Mouse (Mus musculus) hindbrain, embryonic 14.5 days (tissue): Measurements from ENCODE around the gene Olfr64. TPM values are rescaled to one million over a fixed set of nuclear protein-coding genes. Genes with fewer than 3 reads are reported as not detected.

Source experiments
- ATAC-seq: fragments of 200-750 bp; cut with Nextera tagmentation; 2 replicates; pipeline ENCODE4 v1.8.0; 2017; ENCODE audit warnings: moderate number of reproducible peaks, mild to moderate bottlenecking, moderate TSS enrichment, moderate library complexity; ENCODE audit not compliant: low FRiP score
- DNase-seq: peaks from one replicate; pipeline ENCODE4 v3.0.0-alpha.2; 2015; ENCODE audit warnings: low spot score
- H3K27ac ChIP-seq: fragments of 300-500 bp; sonication (generic); 2 replicates; pipeline ENCODE4 v1.5.1; 2014; ENCODE audit warnings: mild to moderate bottlenecking, moderate library complexity
- H3K27me3 ChIP-seq: fragments of 300-500 bp; sonication (generic); 2 replicates; pipeline ENCODE4 v1.6.1; 2014; ENCODE audit warnings: mild to moderate bottlenecking, low read length, mixed read lengths; ENCODE audit not compliant: control insufficient read depth, insufficient read depth
- H3K36me3 ChIP-seq: fragments of 300-500 bp; sonication (generic); replicated peaks from 2 replicates; pipeline ENCODE4 v1.6.1; 2014; ENCODE audit not compliant: control insufficient read depth, insufficient read depth
- H3K4me1 ChIP-seq: fragments of 300-500 bp; sonication (generic); replicated peaks from 2 replicates; pipeline ENCODE4 v1.6.1; 2014; ENCODE audit warnings: antibody characterized with exemption, low read length, mixed read lengths; ENCODE audit not compliant: control insufficient read depth, insufficient read depth
- H3K4me2 ChIP-seq: fragments of 300-500 bp; sonication (generic); replicated peaks from 2 replicates; pipeline ENCODE4 v1.6.1; 2014; ENCODE audit warnings: mild to moderate bottlenecking, moderate library complexity
- H3K4me3 ChIP-seq: fragments of 300-500 bp; sonication (generic); replicated peaks from 2 replicates; pipeline ENCODE4 v1.5.1; 2014; ENCODE audit warnings: mild to moderate bottlenecking, low read length
- H3K9ac ChIP-seq: fragments of 300-500 bp; sonication (generic); 2 replicates; pipeline ENCODE4 v1.6.1; 2014
- H3K9me3 ChIP-seq: fragments of 300-500 bp; sonication (generic); 2 replicates; pipeline ENCODE4 v1.6.1; 2016; ENCODE audit warnings: low read length; ENCODE audit not compliant: control insufficient read depth
- WGBS: fragments of 180-500 bp; shearing (Covaris S2); extraction: QIAGEN DNeasy Blood & Tissue Kit; methylation state at CpG from one replicate; pipeline ENCODE4 v1.1.7; 2014; 5-methylcytosine and 5-hydroxymethylcytosine counted together
- polyA plus RNA-seq: library from polyadenylated mRNA; unstranded; fragments of >200 nt; fragmentation: Nextera tagmentation; extraction: Ambion mirVana; gene quantifications from 2 replicates; pipeline ENCODE4 v1.2.1, GENCODE M21; 2014

The Olfr64 gene
- polyA plus RNA-seq, 1 experiment from 2014 or later, result not detected

- H3K27ac ChIP-seq, result no peak overlapping the region
- no peak for DNase-seq
- H3K36me3 ChIP-seq, result no peaks in the 10 kb centered on the region
- H3K9ac ChIP-seq, result no peak overlapping the region
- WGBS, result 49% methylated on average over 5 of the region's 5 CpGs
- H3K9me3 ChIP-seq, result no peaks in the 10 kb centered on the region
- no peaks in the 10 kb centered on the region for H3K27me3 ChIP-seq
- H3K4me3 ChIP-seq, result no peak overlapping the region
- H3K4me1 ChIP-seq, result no peaks in the 10 kb centered on the region
- no peak overlapping the region for H3K4me2 ChIP-seq
- no peak for ATAC-seq
These were observed 19.8 kb downstream of the Olfr64 start for GRCm38 (mm10) chr7:103874451-103874850.

GRCm38 (mm10) chr7:103873064-103873463 lies 21.2 kb downstream of the Olfr64 start:
- Histone ChIP-seq H3K4me1 (no peaks in the 10 kb centered on the region), H3K4me2 (no peak overlapping the region), H3K27ac (no peak overlapping the region), H3K9ac (no peak overlapping the region), H3K9me3 (no peaks in the 10 kb centered on the region), H3K4me3 (no peak overlapping the region), H3K36me3 (no peaks in the 10 kb centered on the region), H3K27me3 (no peaks in the 10 kb centered on the region)
- 12% methylated on average over 1 of the region's 1 CpGs for WGBS
- DNase-seq (peak; percentile 71), ATAC-seq (no peak)

GRCm38 (mm10) chr7:103870667-103871066 lies 23.6 kb downstream of the Olfr64 start:
- H3K9ac ChIP-seq, result no peak overlapping the region
- H3K4me1 ChIP-seq, result no peaks in the 10 kb centered on the region
- no peak overlapping the region for H3K4me3 ChIP-seq
- DNase-seq (no peak), ATAC-seq (no peak)
- H3K27ac ChIP-seq, result no peak overlapping the region
- no peak overlapping the region for H3K4me2 ChIP-seq
- H3K9me3 ChIP-seq, result no peaks in the 10 kb centered on the region
- H3K27me3 ChIP-seq, result no peaks in the 10 kb centered on the region
- H3K36me3 ChIP-seq, result no peaks in the 10 kb centered on the region

- no peak for DNase-seq
- Histone ChIP-seq H3K36me3 (no peaks in the 10 kb centered on the region), H3K9ac (no peak overlapping the region), H3K4me3 (no peak overlapping the region), H3K27ac (no peak overlapping the region), H3K27me3 (no peaks in the 10 kb centered on the region), H3K4me2 (no peak overlapping the region), H3K9me3 (no peaks in the 10 kb centered on the region), H3K4me1 (no peaks in the 10 kb centered on the region)
- no peak for ATAC-seq
These were observed 28.6 kb downstream of the Olfr64 start for GRCm38 (mm10) chr7:103865716-103866115.

- ATAC-seq (no peak), DNase-seq (no peak)
- Histone ChIP-seq H3K27me3 (no peaks in the 10 kb centered on the region), H3K27ac (no peak overlapping the region), H3K4me3 (no peak overlapping the region), H3K4me2 (no peak overlapping the region), H3K9ac (no peak overlapping the region), H3K9me3 (no peaks in the 10 kb centered on the region), H3K4me1 (no peaks in the 10 kb centered on the region), H3K36me3 (no peaks in the 10 kb centered on the region)
- WGBS, result 84% methylated on average over 3 of the region's 3 CpGs
These were observed 32.8 kb downstream of the Olfr64 start for GRCm38 (mm10) chr7:103861531-103861930.

- Histone ChIP-seq H3K4me1 (no peaks in the 10 kb centered on the region), H3K4me3 (no peak overlapping the region), H3K27me3 (no peaks in the 10 kb centered on the region), H3K9ac (no peak overlapping the region), H3K27ac (no peak overlapping the region), H3K9me3 (no peaks in the 10 kb centered on the region), H3K36me3 (no peaks in the 10 kb centered on the region), H3K4me2 (no peak overlapping the region)
- ATAC-seq (no peak), DNase-seq (no peak)
- WGBS, result 55% methylated on average over 1 of the region's 1 CpGs
These were observed 33.4 kb downstream of the Olfr64 start for GRCm38 (mm10) chr7:103860855-103861254.

- WGBS, result 86% methylated on average over 2 of the region's 2 CpGs
- H3K27me3 ChIP-seq, result no peaks in the 10 kb centered on the region
- no peak overlapping the region for H3K9ac ChIP-seq
- H3K36me3 ChIP-seq, result no peaks in the 10 kb centered on the region
- H3K9me3 ChIP-seq, result no peaks in the 10 kb centered on the region
- H3K4me1 ChIP-seq, result no peaks in the 10 kb centered on the region
- H3K4me2 ChIP-seq, result no peak overlapping the region
- H3K4me3 ChIP-seq, result no peak overlapping the region
- no peak overlapping the region for H3K27ac ChIP-seq
- ATAC-seq, result no peak
- DNase-seq, result no peak
These were observed 35.2 kb downstream of the Olfr64 start for GRCm38 (mm10) chr7:103859076-103859475.

- Histone ChIP-seq H3K36me3 (no peaks in the 10 kb centered on the region), H3K27ac (no peak overlapping the region), H3K4me2 (no peak overlapping the region), H3K9ac (no peak overlapping the region), H3K4me3 (no peak overlapping the region), H3K9me3 (no peaks in the 10 kb centered on the region), H3K4me1 (no peaks in the 10 kb centered on the region), H3K27me3 (no peaks in the 10 kb centered on the region)
- ATAC-seq (no peak), DNase-seq (no peak)
- 73% methylated on average over 1 of the region's 1 CpGs for WGBS
These were observed 39.6 kb downstream of the Olfr64 start for GRCm38 (mm10) chr7:103854669-103855068.

GRCm38 (mm10) chr7:103853090-103853489 lies 41.2 kb downstream of the Olfr64 start, which contains the start of gene Hbb-y:
Gene Hbb-y (minus strand): TSS chr7:103853216.
- H3K4me1 ChIP-seq, result no peaks in the 10 kb centered on the region
- no peak within 1 kb of the TSS for H3K27ac ChIP-seq
- no peak for DNase-seq
- H3K27me3 ChIP-seq, result no peaks in the 10 kb centered on the region
- H3K4me3 ChIP-seq, result no peak within 1 kb of the TSS
- no peak within 1 kb of the TSS for H3K9ac ChIP-seq
- ATAC-seq, result no peak
- H3K4me2 ChIP-seq, result no peak within 1 kb of the TSS
- H3K36me3 ChIP-seq, result no peaks in the 10 kb centered on the region
- H3K9me3 ChIP-seq, result no peaks in the 10 kb centered on the region
- WGBS, result 56% methylated on average over 2 of the region's 2 CpGs

GRCm38 (mm10) chr7:103844525-103845325 lies 49.6 kb downstream of the Olfr64 start:
- Histone ChIP-seq H3K4me3 (no peak overlapping the region), H3K9me3 (no peaks in the 10 kb centered on the region), H3K36me3 (no peaks in the 10 kb centered on the region), H3K4me2 (no peak overlapping the region), H3K9ac (no peak overlapping the region), H3K4me1 (no peaks in the 10 kb centered on the region), H3K27me3 (no peaks in the 10 kb centered on the region), H3K27ac (no peak overlapping the region)
- 60% methylated on average over 1 of the region's 2 CpGs for WGBS
- no peak for DNase-seq
- no peak for ATAC-seq
